Mouse (Mus musculus): ENCODE data around the gene Olfr316.

Olfr316 gene

DNA sequence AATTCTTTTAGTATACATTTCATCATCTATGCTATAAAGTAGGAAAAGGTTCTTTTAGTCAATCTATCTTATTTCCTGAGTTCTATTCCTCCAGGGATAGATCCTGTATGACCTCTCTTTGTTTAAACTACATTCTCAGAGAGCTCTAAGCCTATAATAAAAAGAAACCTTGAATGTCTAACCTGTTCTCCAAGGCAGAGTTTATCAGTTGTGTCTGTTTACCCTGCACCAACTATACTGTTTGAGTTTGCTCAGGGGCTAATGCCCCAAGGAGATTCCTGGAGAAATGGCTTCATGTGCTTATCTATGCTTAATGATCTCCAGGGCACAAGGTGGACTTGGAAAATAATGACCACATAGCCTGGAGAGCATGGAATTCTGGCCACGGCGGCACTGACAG is 51.9 kb downstream of the Olfr316 start:
- DNase-seq (ENCODE audit: low read depth, low spot score) = no peak

All from R1 (cell line).